Mouse (Mus musculus) megakaryocyte, embryonic 14.5 days (primary cell): ENCODE data around the gene Emid1. TPM values are rescaled to one million over a fixed set of nuclear protein-coding genes. Genes with fewer than 3 reads are reported as not detected.

ENCODE experiments used
- H3K27me3 ChIP-seq: replicated peaks from 2 replicates; pipeline ENCODE3; 2012; ENCODE audit warnings: inconsistent platforms
- H3K36me3 ChIP-seq: replicated peaks from 2 replicates; pipeline ENCODE3; 2012; ENCODE audit warnings: low read length, inconsistent platforms, mixed read lengths
- H3K4me1 ChIP-seq: 2 replicates; pipeline ENCODE4 v1.6.1; 2012; ENCODE audit warnings: inconsistent platforms
- H3K4me3 ChIP-seq: replicated peaks from 2 replicates; pipeline ENCODE3; 2012; ENCODE audit warnings: moderate library complexity, mild to moderate bottlenecking, inconsistent platforms
- H3K9me3 ChIP-seq: 2 replicates; pipeline ENCODE4 v1.6.1; 2012; ENCODE audit warnings: inconsistent platforms
- FLI1 ChIP-seq: IDR thresholded peaks from 2 replicates; pipeline ENCODE4 v1.6.1; 2012; ENCODE audit warnings: low read length, inconsistent platforms, mixed read lengths
- GATA1 ChIP-seq: IDR thresholded peaks from 3 replicates; pipeline ENCODE4 v1.6.1; 2012; ENCODE audit warnings: mixed read lengths, low read length, inconsistent platforms, borderline replicate concordance
- polyA plus RNA-seq: library from polyadenylated mRNA; stranded (reverse); fragments of >175 nt; gene quantifications from 2 replicates; pipeline ENCODE4 v1.2.3, GENCODE M21; 2012; ENCODE audit warnings: low replicate concordance; ENCODE audit not compliant: insufficient read depth

Emid1 gene
- polyA plus RNA-seq, 1 experiment = 18.6 TPM

DNA sequence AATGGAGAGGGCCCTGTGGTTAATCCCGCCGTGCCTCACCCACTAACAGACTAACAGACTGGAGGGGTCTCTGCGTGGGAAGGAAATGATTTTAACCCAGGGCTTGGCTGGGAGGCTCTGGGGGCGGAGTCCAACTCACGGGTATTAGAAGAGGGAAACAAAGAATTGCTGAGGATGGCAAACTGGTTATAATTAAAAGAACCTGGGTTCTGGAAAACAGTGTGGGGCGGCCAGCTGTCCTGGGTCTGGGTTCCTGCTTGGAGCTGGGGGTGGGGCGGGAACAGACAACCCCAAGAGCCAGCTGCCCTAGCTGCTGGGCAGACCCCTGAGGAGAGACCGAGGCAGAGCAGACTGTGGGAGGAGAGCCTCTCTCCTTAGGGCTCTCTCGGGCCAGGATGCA, 32.2 kb upstream of the Emid1 start:
- Histone ChIP-seq H3K27me3 (peaks cover 38% of the 10 kb centered on the region), H3K4me1 (peaks cover 45% of the 10 kb centered on the region), H3K9me3 (no peaks in the 10 kb centered on the region), H3K36me3 (no peaks in the 10 kb centered on the region), H3K4me3 (no peak overlapping the region)
- TF ChIP-seq GATA1 = no peak

- no peaks in the 10 kb centered on the region for H3K9me3 ChIP-seq
- no peaks in the 10 kb centered on the region for H3K36me3 ChIP-seq
- no peak overlapping the region for H3K4me3 ChIP-seq
- H3K27me3 ChIP-seq = peaks cover 34% of the 10 kb centered on the region
- TF ChIP-seq FLI1 (no peak), GATA1 (no peak)
- peaks cover 51% of the 10 kb centered on the region for H3K4me1 ChIP-seq
Observed at GRCm38 (mm10) chr11:5182870-5183269, 30.8 kb upstream of the Emid1 start.

DNA sequence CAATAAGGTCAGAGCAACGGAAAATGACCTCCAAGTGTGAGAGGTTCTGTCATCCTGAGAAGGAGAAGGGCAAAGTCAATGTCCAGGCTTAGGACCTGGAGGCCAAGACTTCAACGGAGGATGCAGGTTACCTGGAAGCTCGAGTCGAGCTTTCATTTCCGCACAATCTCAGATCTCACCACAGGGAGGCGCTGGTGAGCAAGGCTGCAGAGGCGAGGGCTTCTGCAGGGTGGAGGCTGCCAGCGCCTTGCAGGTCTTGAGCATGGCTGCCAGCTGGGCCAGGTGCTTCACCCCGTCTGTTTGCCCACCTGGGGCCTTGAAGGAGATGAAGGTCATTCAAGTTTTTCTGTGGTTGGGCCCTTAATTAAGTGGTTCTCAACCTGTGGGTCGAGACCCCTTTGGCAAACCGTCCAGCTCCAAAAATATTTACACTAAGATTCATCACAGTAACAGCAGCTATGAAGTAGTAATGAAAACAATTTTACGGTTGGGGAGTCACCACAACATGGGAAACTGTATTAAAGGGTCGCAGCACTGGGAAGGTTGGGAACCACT, 29.9 kb upstream of the Emid1 start:
- peak overlapping the region; percentile 83 for H3K4me3 ChIP-seq
- H3K9me3 ChIP-seq = no peaks in the 10 kb centered on the region
- no peaks in the 10 kb centered on the region for H3K36me3 ChIP-seq
- H3K27me3 ChIP-seq = peaks cover 28% of the 10 kb centered on the region
- no peak for TF ChIP-seq GATA1
- TF ChIP-seq FLI1 = no peak
- H3K4me1 ChIP-seq = peaks cover 61% of the 10 kb centered on the region

GRCm38 (mm10) chr11:5179391-5179790, 27.3 kb upstream of the Emid1 start:
- peaks cover 36% of the 10 kb centered on the region for H3K27me3 ChIP-seq
- no peaks in the 10 kb centered on the region for H3K36me3 ChIP-seq
- H3K9me3 ChIP-seq = no peaks in the 10 kb centered on the region
- no peak overlapping the region for H3K4me3 ChIP-seq
- TF ChIP-seq GATA1 = no peak
- TF ChIP-seq FLI1 = no peak
- H3K4me1 ChIP-seq = peaks cover 80% of the 10 kb centered on the region

GRCm38 (mm10) chr11:5177171-5177570, 25.1 kb upstream of the Emid1 start:
- Histone ChIP-seq H3K4me3 (peak overlapping the region; percentile 46), H3K9me3 (no peaks in the 10 kb centered on the region), H3K4me1 (peaks cover 76% of the 10 kb centered on the region), H3K36me3 (no peaks in the 10 kb centered on the region), H3K27me3 (peaks cover 53% of the 10 kb centered on the region)
- TF ChIP-seq GATA1 = no peak
- no peak for TF ChIP-seq FLI1

DNA sequence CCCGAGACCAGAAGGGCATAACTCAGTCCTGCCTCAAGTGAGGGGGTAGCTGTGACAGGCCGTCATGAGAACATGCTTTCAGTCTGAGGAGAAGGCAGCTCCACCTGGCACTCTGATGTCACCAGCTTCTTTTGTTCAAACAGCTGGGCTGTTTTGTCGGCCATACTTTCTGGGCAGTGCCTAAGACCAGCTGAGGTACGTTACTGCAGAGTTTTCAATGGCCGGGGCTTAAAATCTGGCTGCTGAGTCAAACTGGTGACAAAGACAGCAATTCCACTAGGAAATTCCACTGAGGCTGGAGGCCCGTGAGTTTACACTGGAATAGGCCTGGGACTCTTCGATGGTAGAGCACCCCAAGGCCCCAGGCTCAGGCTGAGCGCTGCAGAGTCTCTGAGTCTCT, 24.6 kb upstream of the Emid1 start:
- Histone ChIP-seq H3K27me3 (peaks cover 58% of the 10 kb centered on the region), H3K36me3 (no peaks in the 10 kb centered on the region), H3K4me1 (peaks cover 71% of the 10 kb centered on the region), H3K9me3 (no peaks in the 10 kb centered on the region), H3K4me3 (peak overlapping the region; percentile 8)
- TF ChIP-seq FLI1 (no peak), GATA1 (no peak)

- Histone ChIP-seq H3K27me3 (peaks cover 58% of the 10 kb centered on the region), H3K36me3 (no peaks in the 10 kb centered on the region), H3K9me3 (no peaks in the 10 kb centered on the region), H3K4me1 (peaks cover 63% of the 10 kb centered on the region), H3K4me3 (no peak overlapping the region)
- TF ChIP-seq GATA1 (no peak), FLI1 (no peak)
Observed at GRCm38 (mm10) chr11:5175866-5176265, 23.8 kb upstream of the Emid1 start.

DNA sequence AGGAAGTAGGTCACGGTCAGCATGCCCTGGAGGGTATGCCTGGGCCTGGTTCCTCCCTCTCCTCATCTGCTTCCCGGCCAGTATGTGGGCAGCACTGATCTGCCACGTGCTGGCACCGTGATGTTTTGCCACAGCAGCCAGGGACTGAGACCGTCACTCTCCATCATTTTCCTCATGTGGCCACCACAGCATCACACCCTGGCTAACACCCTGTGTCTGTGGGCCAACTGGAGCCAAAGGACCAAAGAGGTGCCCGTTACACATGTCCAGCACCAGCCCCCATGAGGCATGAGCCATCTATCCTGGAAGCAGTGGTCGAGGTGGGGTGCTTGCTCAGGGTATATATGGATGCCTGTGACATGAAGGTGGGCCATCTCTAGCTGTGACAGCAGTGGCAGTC, 23.1 kb upstream of the Emid1 start:
- peaks cover 58% of the 10 kb centered on the region for H3K4me1 ChIP-seq
- H3K9me3 ChIP-seq = no peaks in the 10 kb centered on the region
- H3K27me3 ChIP-seq = peaks cover 60% of the 10 kb centered on the region
- TF ChIP-seq FLI1 (no peak), GATA1 (no peak)
- H3K4me3 ChIP-seq = peak overlapping the region; percentile 50
- H3K36me3 ChIP-seq = no peaks in the 10 kb centered on the region

- TF ChIP-seq FLI1 (no peak), GATA1 (no peak)
- peaks cover 6% of the 10 kb centered on the region for H3K9me3 ChIP-seq
- H3K4me3 ChIP-seq = no peak overlapping the region
- H3K36me3 ChIP-seq = no peaks in the 10 kb centered on the region
- peaks cover 51% of the 10 kb centered on the region for H3K27me3 ChIP-seq
- H3K4me1 ChIP-seq = peaks cover 63% of the 10 kb centered on the region
Observed at GRCm38 (mm10) chr11:5172861-5173260, 20.8 kb upstream of the Emid1 start.

DNA sequence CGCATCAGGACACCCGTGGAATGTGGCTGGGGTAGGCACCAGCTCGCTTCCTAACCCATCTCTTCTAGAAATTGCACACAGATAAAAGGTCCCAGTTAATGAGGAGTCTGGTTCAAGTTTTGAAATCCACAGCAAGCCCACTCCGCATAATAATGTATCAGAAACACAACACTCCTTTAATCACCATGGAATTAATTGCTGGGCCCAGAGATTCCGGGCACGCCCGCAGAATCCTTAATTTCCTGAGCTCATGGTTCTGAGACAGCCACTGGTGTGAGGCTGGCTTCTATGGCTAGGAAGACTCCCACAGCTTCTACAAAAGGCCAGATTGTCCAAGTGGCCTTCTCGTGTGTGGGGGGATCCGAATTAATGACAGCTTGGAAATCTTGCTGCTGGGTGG, 15.3 kb upstream of the Emid1 start:
- Histone ChIP-seq H3K4me1 (peaks cover 35% of the 10 kb centered on the region), H3K4me3 (no peak overlapping the region), H3K36me3 (no peaks in the 10 kb centered on the region), H3K27me3 (peaks cover 60% of the 10 kb centered on the region), H3K9me3 (peaks cover 6% of the 10 kb centered on the region)
- TF ChIP-seq FLI1 (no peak), GATA1 (no peak)

DNA sequence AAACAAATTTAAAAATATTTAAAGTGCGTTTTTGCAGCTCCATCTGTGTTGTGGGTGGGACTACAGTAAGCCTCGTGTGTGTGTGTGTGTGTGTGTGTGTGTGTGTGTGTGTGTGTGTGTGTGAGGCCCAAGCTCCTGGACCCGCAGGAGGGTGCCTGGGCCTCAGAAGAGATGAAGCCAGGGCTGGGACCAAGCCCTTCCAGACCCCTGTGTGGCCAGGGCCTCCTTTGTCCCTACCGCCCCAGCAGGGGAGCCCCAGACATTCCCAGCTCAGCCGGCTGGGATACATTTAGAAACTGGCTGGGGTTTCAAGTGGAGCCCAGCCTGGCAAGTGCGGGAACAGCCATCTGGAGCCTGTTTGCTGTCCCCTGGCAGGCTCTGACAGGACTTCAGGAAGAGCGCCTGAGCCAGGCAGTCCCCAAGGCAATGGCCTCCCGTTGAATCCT, 13.4 kb upstream of the Emid1 start:
- H3K9me3 ChIP-seq = peaks cover 13% of the 10 kb centered on the region
- no peak for TF ChIP-seq GATA1
- TF ChIP-seq FLI1 = no peak

More for the DNA sequence above, 13.4 kb upstream of the Emid1 start:
- H3K4me3 ChIP-seq = no peak overlapping the region
- peaks cover 35% of the 10 kb centered on the region for H3K4me1 ChIP-seq
- peaks cover 52% of the 10 kb centered on the region for H3K27me3 ChIP-seq
- no peaks in the 10 kb centered on the region for H3K36me3 ChIP-seq
